Mouse (Mus musculus): ENCODE measurements around the gene Asf1a. TPM values are rescaled to one million over a fixed set of nuclear protein-coding genes. Genes with fewer than 3 reads are reported as not detected.

Gene Asf1a
- polyA plus RNA-seq, 1 experiment from 2014 or later, result 59.6 TPM

Other genes starting within 250 kb of the Asf1a start
- 4.9 and 6.6 TPM in 2 replicates for gene Cep85l, start 216.8 kb upstream of the Asf1a start, polyA plus RNA-seq (2015; fragmentation: Nextera tagmentation; extraction: Ambion mirVana)
- gene Mcm9, start 33.7 kb downstream of the Asf1a start, polyA plus RNA-seq (2015; fragmentation: Nextera tagmentation; extraction: Ambion mirVana), result 6.3 and 6.4 TPM in 2 replicates
- 14.8 and 15.3 TPM in 2 replicates for gene Fam184a, start 154.4 kb downstream of the Asf1a start, polyA plus RNA-seq (2015; fragmentation: Nextera tagmentation; extraction: Ambion mirVana)